Mouse (Mus musculus) hindbrain, embryonic 12.5 days (tissue): ENCODE measurements around the gene Mrrf. TPM values are rescaled to one million over a fixed set of nuclear protein-coding genes. Genes with fewer than 3 reads are reported as not detected.

Source experiments
- ATAC-seq: fragments of 200-750 bp; cut with Nextera tagmentation; 2 replicates; pipeline ENCODE4 v1.8.0; 2017; ENCODE audit warnings: moderate TSS enrichment; ENCODE audit not compliant: low FRiP score
- H3K27ac ChIP-seq: fragments of 300-500 bp; sonication (generic); 2 replicates; pipeline ENCODE4 v1.5.1; 2016; ENCODE audit warnings: mild to moderate bottlenecking
- H3K27me3 ChIP-seq: fragments of 300-500 bp; sonication (generic); 2 replicates; pipeline ENCODE4 v1.6.1; 2016; ENCODE audit warnings: mild to moderate bottlenecking
- H3K36me3 ChIP-seq: fragments of 300-500 bp; sonication (generic); 2 replicates; pipeline ENCODE4 v1.6.1; 2016; ENCODE audit warnings: mild to moderate bottlenecking
- H3K4me1 ChIP-seq: fragments of 300-500 bp; sonication (generic); 2 replicates; pipeline ENCODE4 v1.6.1; 2016
- H3K4me2 ChIP-seq: fragments of 300-500 bp; sonication (generic); replicated peaks from 2 replicates; pipeline ENCODE4 v1.6.1; 2016; ENCODE audit warnings: mild to moderate bottlenecking
- H3K4me3 ChIP-seq: fragments of 300-500 bp; sonication (generic); 2 replicates; pipeline ENCODE4 v1.5.1; 2016; ENCODE audit warnings: mild to moderate bottlenecking
- H3K9ac ChIP-seq: fragments of 300-500 bp; sonication (generic); 2 replicates; pipeline ENCODE4 v1.6.1; 2016; ENCODE audit warnings: mild to moderate bottlenecking, moderate library complexity
- H3K9me3 ChIP-seq: fragments of 300-500 bp; sonication (generic); replicated peaks from 2 replicates; pipeline ENCODE4 v1.6.1; 2016; ENCODE audit warnings: mild to moderate bottlenecking
- WGBS: fragments of 180-500 bp; shearing (Covaris S2); methylation state at CpG from one replicate; pipeline ENCODE4 v1.1.7; 2016; 5-methylcytosine and 5-hydroxymethylcytosine counted together
- polyA plus RNA-seq: library from polyadenylated mRNA; unstranded; fragments of >200 nt; fragmentation: Nextera tagmentation; extraction: Ambion mirVana; gene quantifications from 2 replicates; pipeline ENCODE4 v1.2.1, GENCODE M21; 2016

Gene Mrrf
- polyA plus RNA-seq, 1 experiment from 2014 or later, result 24.8 TPM

DNA sequence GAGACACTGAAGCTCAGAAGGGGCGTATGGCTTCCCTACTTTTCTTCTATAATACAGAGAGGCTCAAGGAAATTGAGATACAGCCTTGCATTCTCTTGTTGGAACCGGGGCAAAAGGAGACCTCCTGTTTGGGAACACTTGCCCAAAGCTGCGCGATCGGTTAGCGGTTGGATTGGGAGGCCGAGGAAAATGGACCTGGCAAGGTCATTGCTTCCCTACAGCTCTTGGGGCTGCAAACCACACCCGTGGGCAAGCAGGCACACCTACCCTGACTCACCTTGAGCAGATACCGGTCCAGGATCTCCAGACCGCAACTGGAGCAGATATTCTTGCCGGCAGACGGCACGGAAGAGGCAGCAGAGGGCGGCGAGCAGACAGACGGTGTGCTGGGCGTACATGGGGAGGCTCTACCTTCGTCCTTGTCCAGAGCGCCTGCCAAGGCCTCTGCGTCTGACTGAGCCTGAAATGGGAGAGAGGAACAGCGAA is 33.1 kb upstream of the Mrrf start:
- Histone ChIP-seq H3K4me2 (peak overlapping the region; percentile 35), H3K36me3 (no peaks in the 10 kb centered on the region), H3K4me3 (peak overlapping the region; percentile 19), H3K27ac (no peak overlapping the region), H3K27me3 (peaks cover 99% of the 10 kb centered on the region), H3K9ac (no peak overlapping the region), H3K4me1 (peaks cover 33% of the 10 kb centered on the region), H3K9me3 (no peaks in the 10 kb centered on the region)
- WGBS, result 2% methylated on average over 21 of the region's 21 CpGs
- ATAC-seq, result no peak

DNA sequence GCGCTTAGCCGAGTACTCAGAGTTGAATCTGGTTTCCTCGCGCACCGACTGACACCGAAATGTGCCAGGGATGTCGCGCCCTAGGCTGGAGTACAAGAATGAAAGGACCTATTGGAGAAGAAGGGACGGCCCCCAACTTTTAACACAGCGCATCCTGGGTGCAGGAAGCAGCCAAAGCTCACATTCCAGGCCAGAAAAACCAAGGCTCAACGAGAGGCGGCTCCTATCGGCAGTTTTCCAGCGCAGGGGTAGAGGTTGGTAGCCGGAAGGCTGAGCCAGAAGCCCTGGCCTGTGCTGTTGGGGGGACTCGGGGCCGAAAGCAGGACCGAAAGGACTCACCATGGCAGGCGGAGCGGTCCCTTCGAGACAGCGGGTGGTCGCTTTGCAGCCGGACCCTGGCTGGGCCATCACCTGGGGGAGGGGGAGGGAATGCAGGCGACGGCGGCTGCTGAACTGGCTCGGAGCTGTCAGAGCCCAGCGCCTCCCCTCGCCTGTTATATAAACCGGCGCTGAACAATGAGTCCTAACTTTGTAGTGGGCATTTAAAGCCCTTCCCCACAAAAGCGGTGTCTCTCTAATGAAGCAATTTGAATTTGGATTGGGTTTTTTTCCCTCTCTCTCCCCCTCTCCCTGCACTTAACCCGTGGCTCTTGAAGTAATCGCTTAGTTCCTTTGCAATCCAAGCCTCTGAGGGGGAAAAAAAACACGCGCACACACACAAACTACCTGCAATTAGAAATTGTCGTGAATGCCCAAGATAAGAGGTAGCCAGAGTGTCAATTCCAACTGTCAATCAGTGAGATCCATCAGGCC is 32.4 kb upstream of the Mrrf start:
- Histone ChIP-seq H3K27me3 (peaks cover 99% of the 10 kb centered on the region), H3K36me3 (no peaks in the 10 kb centered on the region), H3K27ac (no peak overlapping the region), H3K4me1 (peaks cover 33% of the 10 kb centered on the region), H3K4me3 (peak overlapping the region; percentile 19), H3K9ac (no peak overlapping the region), H3K4me2 (peak overlapping the region; percentile 35), H3K9me3 (no peaks in the 10 kb centered on the region)
- WGBS, result under 1% methylated on average over 38 of the region's 38 CpGs
- no peak for ATAC-seq

DNA sequence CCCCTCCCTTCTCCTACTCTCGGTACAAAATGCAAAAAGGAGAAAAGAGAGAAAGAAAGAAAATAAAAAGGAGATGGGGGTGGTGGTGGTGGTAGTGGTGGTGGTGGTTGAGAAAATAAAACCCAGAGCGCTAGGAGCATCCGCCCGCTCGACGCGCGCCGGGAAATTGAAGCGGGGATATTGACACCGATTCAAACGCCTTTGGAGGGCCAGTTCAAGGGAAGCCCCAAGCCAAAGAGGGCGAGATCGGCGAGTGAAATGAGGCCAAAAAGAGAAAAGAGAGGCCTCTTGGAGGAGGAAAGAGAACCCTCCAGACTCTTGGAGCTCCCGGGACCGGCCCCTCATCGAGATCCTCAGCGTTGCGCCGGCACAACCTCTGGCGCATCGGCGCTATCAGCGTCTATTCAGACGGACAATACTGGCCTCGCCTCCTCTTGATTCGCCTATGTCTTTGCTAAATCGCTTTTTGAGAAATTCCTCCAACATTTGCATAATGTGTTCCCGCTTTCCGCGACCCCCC is 31.7 kb upstream of the Mrrf start:
- WGBS, result under 1% methylated on average over 32 of the region's 32 CpGs
- Histone ChIP-seq H3K27me3 (peaks cover 99% of the 10 kb centered on the region), H3K36me3 (no peaks in the 10 kb centered on the region), H3K27ac (no peak overlapping the region), H3K9me3 (no peaks in the 10 kb centered on the region), H3K4me2 (peak overlapping the region; percentile 59), H3K4me1 (peaks cover 33% of the 10 kb centered on the region), H3K9ac (peak overlapping the region; percentile 61; the same call in 1 of the 2 replicates), H3K4me3 (peak overlapping the region; percentile 36)
- ATAC-seq, result no peak

DNA sequence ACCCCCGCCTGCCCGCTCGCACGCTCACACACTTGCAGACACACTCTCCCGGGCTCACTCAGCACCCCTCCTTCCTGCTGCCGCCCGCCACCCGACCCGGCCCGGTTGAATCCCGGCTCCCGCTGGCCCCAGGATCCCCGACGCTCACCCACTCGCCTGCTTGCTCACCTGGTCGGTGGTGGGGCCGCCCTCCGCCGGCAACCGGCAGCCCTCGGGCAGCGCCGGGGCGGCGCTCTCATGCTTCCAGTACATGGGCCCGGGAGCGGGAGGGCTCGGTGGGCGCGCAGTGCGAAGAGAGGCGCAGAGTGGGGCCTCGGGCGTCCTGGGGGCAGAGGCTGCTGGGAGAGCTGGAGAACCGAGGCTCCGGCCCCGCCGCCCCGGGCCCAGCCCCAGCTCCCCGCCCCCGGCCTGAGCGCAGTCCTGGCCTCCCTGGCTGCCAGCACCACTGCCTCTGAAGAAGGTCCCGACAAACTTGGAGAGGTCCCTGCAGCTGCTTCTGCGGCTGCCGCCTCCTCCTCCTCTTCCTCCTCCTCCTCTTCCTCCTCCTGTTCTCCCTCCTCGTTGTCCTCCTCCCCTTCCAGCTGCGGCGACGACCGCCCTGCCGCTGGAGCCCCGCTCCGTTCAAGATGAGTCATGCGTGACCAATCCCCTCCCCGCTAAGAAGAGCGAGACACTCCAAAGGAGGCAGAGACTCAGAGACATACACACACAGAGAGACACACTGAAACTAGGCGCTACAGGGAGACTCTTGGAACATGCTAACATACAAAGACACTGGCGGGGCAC is 31.0 kb upstream of the Mrrf start, which contains the start of gene Lhx6:
Lhx6 (minus strand) TSS at position 453 of the 786 bp plus-strand sequence.
- Histone ChIP-seq H3K27ac (no peak within 1 kb of the TSS), H3K4me3 (peak within 1 kb of the TSS; percentile 36), H3K36me3 (no peaks in the 10 kb centered on the region), H3K27me3 (peaks cover 98% of the 10 kb centered on the region), H3K9me3 (no peaks in the 10 kb centered on the region), H3K4me1 (peaks cover 33% of the 10 kb centered on the region), H3K9ac (peak within 1 kb of the TSS; percentile 61), H3K4me2 (peak within 1 kb of the TSS; percentile 59)
- WGBS, result under 1% methylated on average over 46 of the region's 58 CpGs
- peak; percentile 39; the same call in 1 of the 2 replicates for ATAC-seq

DNA sequence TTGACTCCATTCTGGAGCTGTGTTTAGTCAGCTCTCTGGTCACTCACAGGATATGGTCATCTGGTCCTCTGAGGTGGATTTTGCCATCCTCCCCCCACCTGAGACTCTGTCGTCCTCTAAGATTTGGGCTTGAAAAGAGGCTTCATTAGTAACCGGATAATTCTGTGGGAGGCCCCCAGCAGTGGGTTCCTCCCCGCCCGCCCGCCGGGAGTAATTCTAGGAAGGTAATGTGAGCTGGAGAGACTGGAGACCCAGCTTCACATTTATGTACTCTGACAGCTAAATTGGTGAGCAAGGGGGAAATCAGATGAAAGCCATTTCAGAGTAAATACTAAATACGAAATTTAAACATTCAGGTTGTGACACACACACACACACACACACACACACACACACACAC is 27.6 kb upstream of the Mrrf start:
- H3K36me3 ChIP-seq, result no peaks in the 10 kb centered on the region
- 8% methylated on average over 7 of the region's 7 CpGs for WGBS
- H3K9ac ChIP-seq, result no peak overlapping the region
- peaks cover 18% of the 10 kb centered on the region for H3K4me1 ChIP-seq
- no peak overlapping the region for H3K4me2 ChIP-seq
- no peak for ATAC-seq
- no peak overlapping the region for H3K27ac ChIP-seq
- H3K27me3 ChIP-seq, result peaks cover 75% of the 10 kb centered on the region
- no peak overlapping the region for H3K4me3 ChIP-seq
- no peaks in the 10 kb centered on the region for H3K9me3 ChIP-seq

DNA sequence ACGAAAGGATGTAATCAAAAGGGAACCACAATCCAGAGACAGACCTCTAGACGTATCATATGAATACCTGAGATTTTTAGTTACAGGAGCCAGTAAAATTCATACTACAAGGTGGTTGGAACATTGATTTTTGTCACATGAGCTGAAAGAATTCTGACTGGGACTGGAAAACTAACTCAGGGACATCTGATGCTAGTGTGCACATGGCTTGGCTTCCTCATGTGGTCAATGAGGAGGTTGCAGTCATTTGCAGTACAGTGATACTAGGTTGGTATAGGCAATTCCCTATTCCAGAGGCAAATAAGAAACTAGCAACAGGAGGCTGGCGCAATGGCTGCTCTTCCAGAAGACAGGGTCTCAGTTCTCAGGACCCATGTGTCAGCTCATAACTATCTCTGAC is 23.6 kb upstream of the Mrrf start:
- 80% methylated on average over 3 of the region's 3 CpGs for WGBS
- Histone ChIP-seq H3K4me2 (no peak overlapping the region), H3K27ac (no peak overlapping the region), H3K4me1 (no peaks in the 10 kb centered on the region), H3K9me3 (no peaks in the 10 kb centered on the region), H3K9ac (no peak overlapping the region), H3K27me3 (peaks cover 35% of the 10 kb centered on the region), H3K4me3 (no peak overlapping the region), H3K36me3 (peaks cover 19% of the 10 kb centered on the region)
- ATAC-seq, result no peak

DNA sequence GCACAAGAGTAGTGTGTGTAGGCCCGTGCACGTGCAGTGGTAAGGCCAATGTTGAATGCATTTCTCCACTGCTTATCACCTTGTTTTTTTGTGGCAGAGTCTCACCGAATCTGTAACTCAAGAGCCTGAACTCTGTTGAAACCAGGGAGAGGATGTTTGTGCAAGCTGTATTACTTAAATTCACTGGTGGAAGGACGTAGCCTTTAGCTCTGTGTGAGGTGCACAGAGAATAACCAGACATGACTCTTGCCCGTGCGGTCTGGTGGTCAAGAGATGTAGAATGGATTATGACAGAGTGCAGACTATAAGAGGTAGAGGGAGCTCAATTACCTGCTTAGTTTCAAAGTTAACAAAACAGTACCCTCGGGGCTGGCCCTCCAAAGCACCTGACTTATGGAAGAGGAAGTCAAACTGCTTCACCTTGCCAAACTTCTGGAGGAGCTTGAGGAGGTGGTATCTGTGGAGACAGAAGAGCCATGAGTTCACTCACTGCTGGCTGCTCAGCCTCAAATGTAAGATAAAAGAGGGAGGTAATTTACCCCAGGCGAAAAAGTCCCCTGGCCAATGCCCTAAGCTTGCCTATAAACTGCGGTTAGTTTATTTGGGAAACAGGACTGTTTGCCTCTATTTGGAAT is 9.3 kb upstream of the Mrrf start:
- WGBS, result 95% methylated on average over 9 of the region's 9 CpGs
- no peaks in the 10 kb centered on the region for H3K9me3 ChIP-seq
- no peak overlapping the region for H3K27ac ChIP-seq
- H3K4me2 ChIP-seq, result no peak overlapping the region
- no peaks in the 10 kb centered on the region for H3K27me3 ChIP-seq
- no peak overlapping the region for H3K9ac ChIP-seq
- H3K4me3 ChIP-seq, result no peak overlapping the region
- H3K36me3 ChIP-seq, result peaks cover 67% of the 10 kb centered on the region
- no peak for ATAC-seq
- no peaks in the 10 kb centered on the region for H3K4me1 ChIP-seq

DNA sequence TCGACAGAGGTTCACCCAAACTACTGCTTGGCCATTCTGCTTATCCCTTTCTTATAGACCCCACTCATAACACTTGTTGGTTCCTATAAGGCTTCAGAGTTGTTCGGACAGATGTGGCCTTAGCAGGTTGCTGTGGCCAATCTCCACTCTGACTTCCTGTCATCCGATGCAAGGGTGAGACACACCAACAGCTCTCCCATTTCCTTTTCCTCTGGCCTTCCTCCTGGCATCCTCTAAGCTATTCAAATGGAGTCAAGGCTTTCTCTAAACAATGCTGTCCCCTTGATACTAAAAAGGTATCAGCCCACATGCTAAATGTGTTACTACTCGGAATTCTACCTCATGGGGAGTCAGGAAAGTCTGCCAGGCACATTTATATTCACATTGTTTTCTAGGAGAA is 8.2 kb upstream of the Mrrf start:
- H3K36me3 ChIP-seq, result peaks cover 65% of the 10 kb centered on the region
- no peak overlapping the region for H3K27ac ChIP-seq
- H3K4me2 ChIP-seq, result no peak overlapping the region
- WGBS, result 85% methylated on average over 4 of the region's 4 CpGs
- no peaks in the 10 kb centered on the region for H3K9me3 ChIP-seq
- no peak overlapping the region for H3K9ac ChIP-seq
- ATAC-seq, result no peak
- H3K4me3 ChIP-seq, result no peak overlapping the region
- no peaks in the 10 kb centered on the region for H3K4me1 ChIP-seq
- H3K27me3 ChIP-seq, result no peaks in the 10 kb centered on the region

DNA sequence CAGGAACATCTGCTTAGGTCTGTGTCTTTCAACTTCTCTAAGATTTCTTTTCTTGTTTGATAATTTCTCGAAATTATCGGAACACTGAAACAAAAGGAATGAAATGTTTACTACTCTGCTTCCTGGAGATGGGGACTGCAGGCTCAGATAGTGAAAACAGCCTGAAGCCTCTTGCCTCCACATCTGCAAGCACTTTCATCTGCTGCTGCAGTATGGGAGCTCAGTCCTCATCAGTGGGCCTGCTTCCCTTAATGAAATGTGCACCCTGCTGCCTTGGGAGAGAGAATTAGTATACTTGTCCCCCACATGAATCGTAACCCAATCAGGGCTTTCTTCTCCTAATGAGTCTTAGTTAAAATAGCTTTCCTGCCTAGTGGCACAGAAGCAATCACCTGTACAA is 7.1 kb upstream of the Mrrf start:
- ATAC-seq, result no peak
- Histone ChIP-seq H3K36me3 (peaks cover 65% of the 10 kb centered on the region), H3K4me1 (no peaks in the 10 kb centered on the region), H3K9me3 (no peaks in the 10 kb centered on the region), H3K4me2 (no peak overlapping the region), H3K9ac (no peak overlapping the region), H3K27me3 (no peaks in the 10 kb centered on the region), H3K27ac (no peak overlapping the region), H3K4me3 (no peak overlapping the region)
- 88% methylated on average over 3 of the region's 3 CpGs for WGBS

DNA sequence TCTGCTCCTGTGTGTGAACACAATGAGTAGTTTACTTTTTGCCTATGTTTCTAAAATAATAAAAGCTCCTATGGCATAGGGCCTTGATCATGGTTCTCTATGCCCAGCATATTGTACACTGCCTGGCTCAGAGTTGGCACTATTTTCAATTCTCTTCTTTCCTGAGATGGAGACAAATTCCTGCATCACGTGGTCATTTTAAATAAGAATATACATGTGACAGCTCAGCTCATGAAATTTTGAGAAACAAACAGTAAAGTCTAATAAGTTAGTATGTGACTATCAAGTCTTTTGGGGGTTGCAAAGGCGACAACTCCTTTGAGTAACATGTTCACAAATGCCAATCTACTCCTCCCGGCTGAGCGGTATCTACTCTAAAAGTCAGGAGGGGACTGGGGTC is 302 bp upstream of the Mrrf start:
- Histone ChIP-seq H3K4me2 (peak overlapping the region; percentile 67), H3K27me3 (no peaks in the 10 kb centered on the region), H3K36me3 (peaks cover 26% of the 10 kb centered on the region), H3K27ac (peak overlapping the region; percentile 82; the same call in 1 of the 2 replicates), H3K9me3 (no peaks in the 10 kb centered on the region), H3K4me3 (peak overlapping the region; percentile 73), H3K9ac (peak overlapping the region; percentile 81), H3K4me1 (peaks cover 5% of the 10 kb centered on the region)
- WGBS, result 0% methylated on average over 4 of the region's 4 CpGs
- no peak for ATAC-seq

DNA sequence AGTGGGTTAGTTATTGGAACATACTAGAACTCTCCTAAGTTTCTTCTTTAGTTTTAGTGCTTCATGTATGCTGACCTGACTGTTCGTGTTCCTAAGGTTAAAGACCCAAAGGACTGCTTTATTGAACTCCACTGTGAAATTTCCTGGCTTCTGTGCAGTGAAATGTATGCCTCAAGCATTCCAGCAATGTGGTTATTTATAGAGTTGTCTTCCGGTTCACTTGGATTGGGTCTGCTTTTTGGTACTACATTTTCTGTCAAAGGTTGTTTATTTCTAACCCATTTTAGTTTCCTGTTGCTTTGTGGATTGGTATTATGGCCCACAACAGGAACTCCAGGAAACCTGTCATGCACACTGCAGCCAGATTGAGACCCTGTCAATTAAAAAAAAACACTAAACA is 2.9 kb downstream of the Mrrf start:
- no peak overlapping the region for H3K9ac ChIP-seq
- H3K27ac ChIP-seq, result no peak overlapping the region
- H3K4me2 ChIP-seq, result no peak overlapping the region
- H3K4me3 ChIP-seq, result no peak overlapping the region
- no peaks in the 10 kb centered on the region for H3K9me3 ChIP-seq
- 82% methylated on average over 2 of the region's 2 CpGs for WGBS
- peaks cover 5% of the 10 kb centered on the region for H3K4me1 ChIP-seq
- H3K36me3 ChIP-seq, result peaks cover 16% of the 10 kb centered on the region; the same call in 1 of the 2 replicates
- H3K27me3 ChIP-seq, result no peaks in the 10 kb centered on the region
- ATAC-seq, result no peak

DNA sequence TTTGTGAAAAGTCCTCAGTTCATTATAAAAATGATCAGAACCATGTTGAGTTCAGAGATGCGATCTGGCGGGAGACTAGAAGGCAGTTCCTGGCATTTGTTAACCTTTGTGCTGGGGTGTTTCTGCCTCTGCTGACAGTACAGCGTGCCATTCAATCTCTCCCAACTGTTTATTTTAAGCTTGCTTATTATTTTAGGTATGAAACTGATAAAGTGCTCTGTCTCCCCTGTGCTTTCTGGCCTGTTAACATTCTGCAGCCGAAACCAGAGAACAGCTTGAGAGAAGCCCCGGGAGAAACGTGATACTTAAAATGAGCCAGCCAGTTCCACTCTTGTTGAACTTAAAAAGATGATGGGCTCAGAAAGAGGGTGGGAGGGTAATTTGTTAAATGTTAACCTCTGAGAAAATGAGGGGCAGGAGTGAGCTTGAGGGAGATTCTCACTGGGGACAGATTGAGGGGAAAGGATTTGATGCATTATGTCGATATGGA is 12.7 kb downstream of the Mrrf start:
- H3K27ac ChIP-seq, result no peak overlapping the region
- H3K9me3 ChIP-seq, result no peaks in the 10 kb centered on the region
- no peak for ATAC-seq
- no peaks in the 10 kb centered on the region for H3K4me1 ChIP-seq
- H3K27me3 ChIP-seq, result no peaks in the 10 kb centered on the region
- no peak overlapping the region for H3K4me3 ChIP-seq
- H3K4me2 ChIP-seq, result no peak overlapping the region
- peaks cover 21% of the 10 kb centered on the region for H3K36me3 ChIP-seq
- no peak overlapping the region for H3K9ac ChIP-seq
- 79% methylated on average over 7 of the region's 7 CpGs for WGBS
